In the genomic region with DNA sequence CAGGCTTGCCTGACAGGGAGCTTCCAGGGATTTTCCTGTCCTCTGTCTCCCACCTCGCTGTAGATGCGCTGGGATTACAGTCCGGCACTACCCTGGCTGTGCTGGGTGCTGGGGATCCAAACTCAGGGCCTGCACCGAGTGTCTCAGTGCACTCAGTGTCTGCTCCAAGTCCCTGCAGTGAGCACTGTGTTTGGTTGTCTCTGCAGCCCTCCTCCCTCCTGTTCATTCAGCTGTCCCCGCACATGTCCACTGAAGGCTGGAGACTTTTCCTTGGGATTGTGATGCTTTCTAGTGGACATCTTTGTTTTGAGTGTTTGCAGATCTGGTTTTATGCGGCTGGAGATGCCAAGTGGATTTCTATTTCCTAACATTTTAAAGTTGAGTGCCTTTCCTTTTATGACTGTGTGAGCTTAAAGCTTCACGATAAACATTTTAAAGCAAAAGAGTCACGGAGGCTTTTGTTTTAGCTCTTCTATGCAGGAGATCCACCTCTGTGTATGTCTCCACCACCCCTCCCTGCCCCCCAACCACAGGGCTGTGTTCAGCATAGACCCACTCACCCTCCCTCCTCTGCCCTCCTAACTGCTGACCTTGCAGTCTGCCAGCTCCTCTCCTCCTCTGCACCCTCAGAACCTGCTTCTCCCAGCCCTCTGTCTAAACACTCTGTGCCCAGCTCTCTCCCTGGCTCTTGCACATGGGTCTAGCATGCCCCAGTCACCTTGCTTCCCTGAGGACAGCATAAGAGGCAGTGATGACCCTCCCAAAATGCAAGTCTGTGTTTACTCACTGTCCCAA, we compare ENCODE assay signal across 14 mouse cellular contexts. TPM values are rescaled to one million over a fixed set of nuclear protein-coding genes. Genes with fewer than 3 reads are reported as not detected.
DNase-seq lines count a peak whose midpoint lies in the region; ATAC-seq lines count a peak whose summit lies in the region.
"Had no signal": no experiment of that assay in that cellular context is flagged by ENCODE, and none has a peak within 500 bp of the region (broad histone marks: within the 10 kb centered on the region; RNA-seq: fewer than 3 reads in every experiment).

No protein-coding gene starts in this region.

- H3K4me1 ChIP-seq in kidney, embryonic 14.5 days (ENCODE audit: control insufficient read depth, insufficient read depth, low read length): 0 out of 2 replicates have a peak, but pooled peaks cover 3% of the 10 kb centered on the region
- H3K4me1 ChIP-seq in hindbrain, embryonic 16.5 days (ENCODE audit: control insufficient read depth, insufficient read depth, low read depth, low read length): no peaks in the 10 kb centered on the region
- H3K4me1 ChIP-seq: limb, embryonic 13.5 days; neural tube, embryonic 12.5 days had no signal

- H3K27ac ChIP-seq in kidney, embryonic 14.5 days (ENCODE audit: low read depth, low read length): no peak overlapping the region
- no peak overlapping the region for H3K27ac ChIP-seq in hindbrain, embryonic 16.5 days (ENCODE audit: low read depth, low read length)
- H3K27ac ChIP-seq: embryonic facial prominence, embryonic 15.5 days; limb, embryonic 13.5 days; macrophage; neural tube, embryonic 12.5 days had no signal

- no peaks in the 10 kb centered on the region for H3K27me3 ChIP-seq in kidney, embryonic 14.5 days (ENCODE audit: control insufficient read depth, insufficient read depth, low read length)
- H3K27me3 ChIP-seq in hindbrain, embryonic 16.5 days (replicated peaks; ENCODE audit: control insufficient read depth, insufficient read depth, low read length): no peaks in the 10 kb centered on the region
- H3K27me3 ChIP-seq: embryonic facial prominence, embryonic 15.5 days; limb, embryonic 13.5 days; neural tube, embryonic 12.5 days had no signal

- DNase-seq in cerebellum, postnatal 36 days: peak; percentile 19 to 29
- peak; percentile 38 for DNase-seq in kidney, adult 11 months
- peak; percentile 59 to 77 for DNase-seq in kidney, postnatal 25 days
- DNase-seq in lung, postnatal 14 days: no peak
- no peak for DNase-seq in B cell, adult 2 months
- DNase-seq: thymus, adult 18-20 months had no signal

- ATAC-seq in cerebellum, adult (ENCODE audit: insufficient number of reproducible peaks, low FRiP score, low TSS enrichment): no peak
- no peak for ATAC-seq in kidney, embryonic 14.5 days (ENCODE audit: low FRiP score, low TSS enrichment)
- 0 out of 2 replicates have a peak, but pooled peaks have one; percentile 17 for ATAC-seq in hindbrain, embryonic 16.5 days
- ATAC-seq: midbrain, embryonic 16.5 days had no signal

- no peak overlapping the region for H3K4me2 ChIP-seq in kidney, embryonic 14.5 days (replicated peaks; ENCODE audit: low read depth, low read length)
- no peak overlapping the region for H3K4me2 ChIP-seq in hindbrain, embryonic 16.5 days (ENCODE audit: low read length)
- H3K4me2 ChIP-seq: embryonic facial prominence, embryonic 15.5 days; limb, embryonic 13.5 days; neural tube, embryonic 12.5 days had no signal

- no peaks in the 10 kb centered on the region for H3K9me3 ChIP-seq in kidney, embryonic 14.5 days (ENCODE audit: control insufficient read depth, low read length)
- no peaks in the 10 kb centered on the region for H3K9me3 ChIP-seq in hindbrain, embryonic 16.5 days (ENCODE audit: control insufficient read depth, low read length)
- H3K9me3 ChIP-seq: embryonic facial prominence, embryonic 15.5 days; limb, embryonic 13.5 days; neural tube, embryonic 12.5 days had no signal

- WGBS in kidney, embryonic 14.5 days: 82% methylated on average over 8 of the region's 8 CpGs
- 70% methylated on average over 8 of the region's 8 CpGs for WGBS in hindbrain, embryonic 16.5 days

- H3K9ac ChIP-seq in kidney, embryonic 14.5 days (ENCODE audit: low read depth, low read length): no peak overlapping the region
- H3K9ac ChIP-seq in hindbrain, embryonic 16.5 days (ENCODE audit: low read depth, low read length): no peak overlapping the region
- H3K9ac ChIP-seq: embryonic facial prominence, embryonic 15.5 days; limb, embryonic 13.5 days; neural tube, embryonic 12.5 days had no signal

- no peaks in the 10 kb centered on the region for H3K36me3 ChIP-seq in kidney, embryonic 14.5 days (ENCODE audit: control insufficient read depth, insufficient read depth, low read length)
- no peaks in the 10 kb centered on the region for H3K36me3 ChIP-seq in hindbrain, embryonic 16.5 days (ENCODE audit: control insufficient read depth, insufficient read depth, low read length)
- H3K36me3 ChIP-seq: embryonic facial prominence, embryonic 15.5 days; limb, embryonic 13.5 days; neural tube, embryonic 12.5 days had no signal

- H3K4me3 ChIP-seq in kidney, embryonic 14.5 days (ENCODE audit: low read length): no peak overlapping the region
- H3K4me3 ChIP-seq in hindbrain, embryonic 16.5 days (ENCODE audit: low read length): no peak overlapping the region
- H3K4me3 ChIP-seq: embryonic facial prominence, embryonic 15.5 days; limb, embryonic 13.5 days; neural tube, embryonic 12.5 days had no signal

RNA-seq across cellular contexts. Expression of gene Map10, which starts 9.4 kb away (rescaled TPM):
- 4.5 and 6.8 TPM in 2 replicates for polyA plus RNA-seq in kidney, embryonic 14.5 days (2014; fragmentation: Nextera tagmentation; extraction: Ambion mirVana)
- polyA plus RNA-seq in hindbrain, embryonic 16.5 days (2015; fragmentation: Nextera tagmentation; extraction: Ambion mirVana): 6.3 and 6.7 TPM in 2 replicates

RNA-seq across cellular contexts. Expression of gene Ntpcr, which starts 50.7 kb away (rescaled TPM):
- 28.5 and 29.3 TPM in 2 replicates for polyA plus RNA-seq in kidney, embryonic 14.5 days (2014; fragmentation: Nextera tagmentation; extraction: Ambion mirVana)
- polyA plus RNA-seq in hindbrain, embryonic 16.5 days (2015; fragmentation: Nextera tagmentation; extraction: Ambion mirVana): 35.4 and 37.6 TPM in 2 replicates

Comparison
In these comparisons a context has a peak if more than half of its experiments do, and no peak if none do; other contexts are left out.
1. DNase-seq: peak in cerebellum, postnatal 36 days (2 of 2), kidney, adult 11 months (single experiment) and kidney, postnatal 25 days (2 of 2); none in lung, postnatal 14 days (single experiment) and B cell, adult 2 months (0 of 2).